8 mouse cellular contexts compared by ENCODE assay signal in genomic region chr10:117363106-117363505, GRCm38 (mm10). TPM values are rescaled to one million over a fixed set of nuclear protein-coding genes. Genes with fewer than 3 reads are reported as not detected.
DNase-seq lines count a peak whose midpoint lies in the region; ATAC-seq and TF ChIP-seq lines count a peak whose summit lies in the region.

No protein-coding gene starts in this region.

- no peaks in the 10 kb centered on the region for H3K9me3 ChIP-seq in liver, embryonic 14.5 days (ENCODE audit: control insufficient read depth, low read length)

- no peak overlapping the region for H3K27ac ChIP-seq in layer of hippocampus, adult 2 months
- no peak overlapping the region for H3K27ac ChIP-seq in liver, embryonic 14.5 days

- peaks cover 63% of the 10 kb centered on the region for H3K36me3 ChIP-seq in liver, embryonic 14.5 days (replicated peaks; ENCODE audit: control insufficient read depth, insufficient read depth, low read depth)

- H3K27me3 ChIP-seq in liver, embryonic 14.5 days (ENCODE audit: control insufficient read depth, insufficient read depth, low read length): no peaks in the 10 kb centered on the region

- H3K9ac ChIP-seq in liver, embryonic 14.5 days (replicated peaks): no peak overlapping the region

- peak; percentile 22 to 59 for DNase-seq in layer of hippocampus, adult 2 months (ENCODE audit: low spot score in 2 of 2)
- no peak for DNase-seq in layer of hippocampus, adult 9-10 months (ENCODE audit: low spot score)
- peak; percentile 67 for DNase-seq in ES-CJ7 (ENCODE audit: low read depth, low spot score)
- peak; percentile 48 for DNase-seq in c-Kit-negative CD71-positive TER-119-positive erythroid progenitor cells, embryonic 14.5 days (ENCODE audit: low read depth, low spot score)
- peak; percentile 65 for DNase-seq in gastrocnemius, postnatal 10 days
- DNase-seq in liver, embryonic 14.5 days (ENCODE audit: low read depth in 3 of 3, low spot score in 3 of 3): peak; percentile 33 to 45 (median 38)
- DNase-seq in right cerebral cortex, postnatal 4 days: peak; percentile 69
- DNase-seq in frontal cortex, postnatal 14 days (ENCODE audit: low spot score in 2 of 2): no peak

- TF ChIP-seq CTCF in layer of hippocampus, adult 2 months (conservative IDR thresholded peaks at IDR 0.05): peak; percentile 96
- peak; percentile 90 for TF ChIP-seq CTCF in liver, embryonic 14.5 days (IDR thresholded peaks at IDR 0.05; ENCODE audit: low read depth)

- ATAC-seq in liver, embryonic 14.5 days (ENCODE audit: insufficient read depth): no peak

- no peaks in the 10 kb centered on the region for H3K4me1 ChIP-seq in liver, embryonic 14.5 days (replicated peaks; ENCODE audit: control insufficient read depth in 2 of 2, insufficient read depth in 2 of 2, low read length in 1 of 2)

- WGBS in liver, embryonic 14.5 days (ENCODE audit: insufficient replicate concordance): 28% methylated on average over 3 of the region's 3 CpGs

- no peak for TF ChIP-seq EP300 in liver, embryonic 14.5 days (IDR thresholded peaks at IDR 0.05; ENCODE audit: low read depth)

- H3K4me3 ChIP-seq in layer of hippocampus, adult 2 months: no peak overlapping the region
- H3K4me3 ChIP-seq in liver, embryonic 14.5 days (ENCODE audit: insufficient read depth in 1 of 2, low read depth in 2 of 2, low read length in 2 of 2): no peak overlapping the region

- H3K4me2 ChIP-seq in liver, embryonic 14.5 days (ENCODE audit: low read depth): no peak overlapping the region

RNA-seq across cellular contexts. Expression of gene Cpsf6, which starts 16.7 kb away (rescaled TPM):
- total RNA-seq in layer of hippocampus, adult 2 months (2021): 100 to 1,000 TPM; 111 to 116 TPM
- total RNA-seq in gastrocnemius, postnatal 10 days (2021): 10 to 100 TPM; 40.1 to 46.3 TPM
- 22.8 and 27.5 TPM in 2 replicates for polyA plus RNA-seq in liver, embryonic 14.5 days (2012; rRNA removed)
- polyA plus RNA-seq in liver, embryonic 14.5 days (2014; fragmentation: Nextera tagmentation; extraction: Ambion mirVana): 51.7 and 54.5 TPM in 2 replicates

Comparison
In these comparisons a context has a peak if more than half of its experiments do, and no peak if none do; other contexts are left out.
1. DNase-seq: peak in layer of hippocampus, adult 2 months (2 of 2), ES-CJ7 (single experiment), c-Kit-negative CD71-positive TER-119-positive erythroid progenitor cells, embryonic 14.5 days (single experiment), gastrocnemius, postnatal 10 days (single experiment), liver, embryonic 14.5 days (3 of 3) and right cerebral cortex, postnatal 4 days (single experiment); none in layer of hippocampus, adult 9-10 months (single experiment) and frontal cortex, postnatal 14 days (0 of 2).